Mouse (Mus musculus): ENCODE measurements around the gene Gpr63. TPM values are rescaled to one million over a fixed set of nuclear protein-coding genes. Genes with fewer than 3 reads are reported as not detected.
A peak's percentile ranks its signal among the peaks of the same experiment; 100 is the strongest.
"Not testable (repeated sequence)": the region's sequence is repeated elsewhere in the genome, so short reads cannot be mapped to it uniquely, and the experiment has no call there.

The Gpr63 gene
- 2.3 and 3.4 TPM in 2 replicates for total RNA-seq (2021)
- long read RNA-seq, experiment 1 = 0 reads
- long read RNA-seq, experiment 2 = 0 reads

DNA sequence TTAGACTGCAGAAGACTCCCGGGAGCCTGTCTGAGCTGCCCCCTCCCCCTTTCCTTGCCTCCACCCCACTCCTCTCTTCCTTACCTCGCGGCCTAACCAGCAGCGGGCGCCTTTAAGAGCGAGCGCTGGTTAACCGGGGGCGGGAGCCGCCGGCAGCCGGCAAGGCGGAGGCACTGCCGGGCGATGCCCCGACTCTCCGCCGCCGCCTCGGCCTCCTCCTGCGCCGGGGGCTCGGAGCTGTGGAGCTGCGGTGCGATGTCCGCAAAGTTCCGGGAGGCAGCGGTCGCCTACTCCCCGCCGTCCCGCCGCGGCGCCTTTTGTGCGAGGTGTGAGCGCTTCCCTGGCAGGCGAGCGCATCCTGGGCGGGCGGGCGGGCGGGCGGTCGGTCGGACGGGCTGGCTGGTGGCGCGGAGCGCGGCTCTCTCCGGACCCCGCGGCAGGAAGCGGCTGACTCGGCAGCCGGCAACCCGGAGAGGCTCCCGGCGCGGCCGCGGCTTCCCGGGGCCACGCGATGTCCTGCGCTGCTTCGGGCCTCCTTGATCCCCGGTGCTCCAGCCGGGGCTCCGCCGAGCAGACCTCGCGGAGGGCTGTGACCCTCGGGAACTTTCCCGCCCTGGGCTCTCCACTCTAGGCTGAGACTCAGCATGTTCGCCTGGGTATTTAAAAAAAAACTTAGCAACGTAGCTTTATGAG, at the start of gene Gpr63:
Gpr63 (plus strand) TSS at position 109 of the 693 bp plus-strand sequence.
- peak; percentile 81 for DNase-seq

DNA sequence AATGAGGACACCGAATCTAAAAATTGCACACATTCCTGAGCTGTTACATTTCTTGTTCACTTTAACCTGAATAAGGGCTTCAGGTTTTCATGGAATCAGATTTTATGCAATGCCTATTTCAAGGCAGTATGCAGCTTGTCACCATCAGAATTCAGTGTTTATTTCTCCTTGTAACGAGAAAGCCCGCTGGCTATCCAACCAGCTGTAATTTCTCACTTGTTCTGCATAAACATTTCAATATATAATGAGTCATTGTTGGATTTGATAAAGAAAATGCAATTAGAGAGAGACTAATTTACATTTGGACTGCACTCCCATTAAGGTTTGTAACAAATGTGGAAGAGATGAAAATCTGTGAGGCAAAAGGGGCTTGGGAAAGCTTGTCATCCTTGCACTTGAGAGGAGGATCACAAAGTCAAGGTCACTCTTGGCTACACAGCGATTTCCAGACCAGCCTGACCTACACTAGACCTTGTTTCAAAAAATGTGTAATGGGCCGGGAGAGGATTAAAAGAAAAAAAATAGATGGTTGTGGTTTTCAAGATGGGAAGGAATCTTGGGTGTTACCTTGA, 46.1 kb upstream of the Gpr63 start:
- no peak for DNase-seq

DNA sequence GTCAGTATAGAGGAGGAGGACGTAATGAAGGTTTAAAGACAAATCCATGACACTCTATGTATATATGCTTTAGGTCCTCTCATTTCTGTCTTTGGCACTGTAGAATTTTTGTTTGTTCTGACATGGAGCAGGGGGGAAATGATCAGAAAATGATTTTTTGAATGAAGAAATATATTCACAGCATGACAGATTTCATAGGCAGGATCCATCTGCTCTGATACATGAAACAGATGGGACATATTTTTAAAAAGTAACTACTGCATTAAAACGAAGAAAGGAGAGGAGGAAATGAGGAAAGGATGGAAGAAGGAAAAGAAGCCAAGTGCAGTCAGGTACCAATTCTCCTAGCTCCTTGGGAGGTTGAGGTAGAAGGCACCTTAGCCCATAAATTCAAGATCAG, 41.5 kb upstream of the Gpr63 start:
- no peak for DNase-seq

DNA sequence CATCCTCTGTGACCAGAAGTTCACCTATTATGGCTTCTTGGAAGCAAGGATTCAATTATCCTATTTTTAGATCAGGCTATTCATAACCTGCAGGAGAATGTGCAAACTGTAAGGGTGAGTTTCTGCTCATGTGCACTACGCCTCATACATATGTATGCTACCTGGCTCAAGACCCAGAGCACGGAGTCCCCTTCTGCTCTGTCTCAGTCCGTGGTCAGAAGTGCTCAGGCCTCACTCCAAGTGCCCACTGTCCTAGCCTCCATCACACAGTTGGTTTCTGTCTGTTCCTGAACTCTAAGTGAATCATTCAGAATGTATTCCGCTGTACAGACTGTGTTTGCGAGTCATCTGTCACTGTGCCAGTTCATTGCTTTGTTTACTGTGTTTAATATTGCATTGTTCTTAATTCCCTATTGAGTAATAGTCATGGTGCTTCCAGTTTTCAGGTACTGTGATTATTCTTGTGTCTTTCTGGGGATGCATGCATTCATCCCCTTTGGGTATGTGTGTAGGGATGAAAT, 37.9 kb upstream of the Gpr63 start:
- no peak for DNase-seq

DNA sequence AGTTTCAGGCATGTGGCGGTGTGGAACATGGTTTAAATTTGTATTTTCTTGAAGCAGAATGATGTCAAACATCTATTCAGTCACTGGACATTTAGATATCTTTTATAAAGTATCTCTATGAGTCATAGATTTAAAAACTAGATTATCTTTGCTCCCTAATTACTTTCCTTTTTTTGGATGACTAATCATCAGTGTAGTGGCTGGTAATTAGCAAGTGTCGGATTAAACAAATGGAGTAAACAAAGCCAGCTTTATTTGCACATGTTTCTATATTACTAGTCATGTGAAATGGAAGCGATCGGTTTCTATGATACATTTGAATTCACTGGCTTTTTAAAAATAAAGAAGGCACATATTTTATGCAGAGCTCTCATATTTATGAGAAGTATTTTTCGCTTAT, 37.3 kb upstream of the Gpr63 start:
- DNase-seq = no peak

DNA sequence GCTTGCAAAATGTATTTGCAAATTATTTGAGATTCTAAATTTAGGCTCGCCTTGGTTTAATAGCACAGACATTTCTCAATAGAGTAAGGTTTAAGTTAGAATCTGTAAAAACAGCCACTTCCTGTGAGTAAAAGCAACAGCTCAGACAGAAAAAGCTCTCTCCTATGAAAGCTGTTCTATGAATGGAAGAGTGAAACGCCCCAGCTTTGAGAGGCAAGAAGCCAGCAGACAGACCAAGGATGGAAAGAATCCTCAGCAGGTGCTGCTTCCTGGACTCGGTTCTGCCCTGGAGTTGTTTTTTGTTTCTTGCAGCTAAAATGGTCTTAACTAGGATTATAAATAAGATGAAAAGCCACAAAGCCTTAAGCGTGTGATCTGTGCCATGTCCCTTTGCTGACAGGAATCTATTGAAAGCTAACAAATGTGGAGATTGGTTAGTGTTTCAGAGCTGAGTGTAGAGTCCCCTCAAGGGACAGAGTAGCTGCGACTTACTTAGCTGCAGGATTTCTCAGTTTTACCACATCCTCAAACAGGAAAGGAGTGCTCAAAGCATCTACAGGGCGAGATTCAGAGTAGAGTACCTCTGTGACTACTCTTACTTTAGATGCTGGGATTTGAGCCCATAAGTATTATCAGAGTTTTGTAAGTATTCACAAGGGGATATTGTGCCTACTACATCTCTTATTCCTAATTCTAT, 23.3 kb upstream of the Gpr63 start:
- DNase-seq = no peak

DNA sequence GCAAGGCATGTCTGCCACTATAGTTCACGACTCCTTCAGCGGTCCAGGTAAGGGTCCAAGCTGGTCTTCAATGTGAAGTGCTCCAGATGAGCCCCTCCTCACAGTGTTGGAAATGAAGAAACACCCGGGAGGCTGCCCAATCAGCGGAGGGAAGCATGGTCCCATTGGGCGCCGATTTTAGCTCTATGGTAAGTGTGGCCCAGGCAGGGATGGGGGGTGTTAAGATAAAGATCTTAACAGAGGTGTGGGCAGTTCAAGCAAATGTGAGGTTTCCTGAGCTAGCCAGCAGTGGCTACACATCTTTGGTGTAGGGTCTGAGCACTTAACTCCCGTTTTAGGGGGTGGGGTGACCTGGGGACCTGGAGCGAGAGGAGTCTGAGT, 299 bp upstream of the Gpr63 start:
- no peak for DNase-seq

DNA sequence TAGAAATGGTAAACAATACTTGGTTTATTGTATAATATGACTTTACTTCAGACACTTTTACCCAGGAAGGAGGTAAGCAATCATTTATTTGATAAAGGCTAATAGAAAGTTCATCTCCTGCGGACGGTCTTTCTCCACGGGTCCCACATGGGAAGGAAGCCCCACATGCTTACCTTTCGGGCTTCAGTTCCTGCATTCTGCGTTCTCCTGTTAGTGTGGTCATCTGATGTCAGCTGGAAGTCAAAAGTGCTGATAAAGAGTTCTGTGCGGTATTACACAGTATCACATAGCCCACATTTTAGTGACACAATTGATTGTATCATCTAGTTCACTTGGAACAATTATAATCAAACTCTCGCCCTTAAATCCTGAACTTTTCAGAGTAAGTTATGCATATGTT, 1.0 kb downstream of the Gpr63 start:
- no peak for DNase-seq

DNA sequence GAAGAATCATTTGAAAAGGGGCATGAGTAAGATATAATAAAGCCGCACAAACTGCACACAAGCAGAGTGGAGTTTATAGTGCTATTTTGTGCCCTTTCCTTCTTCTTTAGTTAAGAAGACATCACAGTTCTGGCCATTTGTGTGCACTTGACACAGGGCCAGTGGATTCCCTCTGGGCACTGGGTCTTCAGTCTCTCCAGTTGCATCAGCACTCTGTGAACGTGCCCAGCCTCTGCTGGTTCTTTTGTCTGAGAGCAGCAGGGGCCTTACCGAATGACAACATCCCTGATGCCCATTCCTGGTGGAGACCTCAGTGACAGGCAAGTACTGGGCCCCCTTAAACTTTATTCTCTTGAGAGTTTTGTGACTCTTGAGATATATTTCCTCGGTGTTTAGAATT, 12.4 kb downstream of the Gpr63 start:
- DNase-seq = peak; percentile 13

DNA sequence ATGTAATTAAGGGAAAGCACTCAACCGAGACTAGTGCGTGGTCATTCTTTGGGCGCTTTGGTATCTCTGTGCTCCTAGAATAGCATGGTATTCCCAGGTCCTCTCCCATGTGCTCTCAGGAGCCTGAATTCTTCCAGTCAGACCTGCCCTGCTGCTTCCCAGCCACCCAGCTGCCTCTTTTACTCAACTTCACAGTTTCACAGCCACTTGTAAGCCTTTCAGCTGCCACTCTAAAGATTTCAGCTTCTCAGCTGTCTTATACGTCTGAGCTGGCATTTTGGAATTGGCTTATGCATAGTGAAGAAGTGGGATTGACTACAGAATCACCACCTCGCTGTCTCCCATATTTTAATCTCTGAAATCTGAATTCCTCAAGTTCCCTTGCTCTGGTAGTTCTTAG, 19.4 kb downstream of the Gpr63 start:
- no peak for DNase-seq

DNA sequence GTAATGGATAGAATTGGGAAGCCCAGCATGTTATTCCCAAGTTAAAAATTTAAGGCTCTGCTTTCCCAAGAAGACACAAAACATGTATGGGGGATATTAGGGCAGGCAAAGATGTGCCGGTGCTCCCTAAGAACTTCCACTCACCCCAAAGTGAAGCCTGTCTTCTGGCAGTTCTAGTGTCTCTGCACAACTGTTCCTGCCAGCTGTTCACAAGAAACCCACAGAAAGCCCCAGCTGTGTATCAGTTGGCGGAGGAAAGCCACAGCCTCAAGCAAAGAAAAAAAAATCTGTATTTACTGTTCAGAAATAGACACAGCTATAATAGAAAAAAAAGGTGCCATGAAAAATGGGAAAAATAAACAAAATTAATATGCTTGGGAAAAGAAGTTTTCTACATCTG, 25.3 kb downstream of the Gpr63 start:
- DNase-seq = no peak

DNA sequence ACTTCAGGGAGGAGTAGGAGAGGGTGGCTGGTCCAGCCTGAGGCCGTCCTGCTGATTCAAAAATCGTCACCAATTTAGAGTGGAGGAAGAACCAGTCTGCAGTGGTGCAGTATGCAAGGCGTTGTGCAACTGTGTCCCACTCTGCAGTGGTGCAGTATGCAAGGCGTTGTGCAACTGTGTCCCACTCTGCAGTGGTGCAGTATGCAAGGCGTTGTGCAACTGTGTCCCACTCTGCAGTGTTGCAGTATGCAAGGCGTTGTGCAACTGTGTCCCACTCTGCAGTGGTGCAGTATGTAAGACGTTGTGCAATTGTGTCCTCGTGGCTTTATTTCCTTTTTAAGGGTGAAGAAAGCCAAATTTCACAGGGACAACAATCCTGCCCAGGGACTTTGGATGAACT, 43.1 kb downstream of the Gpr63 start:
- not testable (repeated sequence) for DNase-seq

DNA sequence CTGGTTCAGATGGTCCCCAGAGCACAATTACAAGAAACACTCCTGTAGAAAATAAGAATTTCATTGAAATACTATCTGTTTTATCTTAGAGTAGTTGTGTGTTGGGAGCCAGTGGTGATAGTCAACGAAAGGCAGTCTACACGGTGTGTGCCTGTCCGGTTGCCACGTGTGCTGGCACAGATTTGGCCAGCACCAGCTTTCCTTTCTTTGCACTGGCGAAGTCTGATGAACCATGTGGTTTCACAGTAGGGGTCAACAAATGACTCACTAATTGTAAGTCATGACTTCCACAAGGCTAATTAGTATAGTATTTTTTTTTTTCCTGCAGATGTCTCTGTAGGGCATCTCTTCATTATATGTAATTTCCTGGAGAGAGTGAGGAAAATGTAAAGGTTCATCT, 45.6 kb downstream of the Gpr63 start:
- no peak for DNase-seq

DNA sequence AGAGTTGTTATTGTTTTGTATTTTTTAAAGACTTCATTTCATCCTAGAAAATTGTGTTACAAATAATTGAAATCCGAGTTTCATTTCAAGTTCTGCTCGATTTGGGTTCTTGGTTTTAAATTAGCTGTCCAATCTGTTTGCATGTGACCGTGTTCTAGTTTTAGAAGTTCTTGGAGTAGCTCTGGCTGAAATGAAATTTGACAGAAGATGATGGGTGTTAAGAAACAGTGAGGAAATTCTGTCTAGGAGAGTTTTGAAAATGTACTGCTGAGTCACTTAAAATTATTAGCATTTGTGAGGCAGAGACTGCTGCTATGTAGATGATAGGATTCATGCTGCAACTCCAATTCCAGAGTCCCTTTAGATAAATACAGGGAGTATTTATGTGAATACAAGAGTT, 46.5 kb downstream of the Gpr63 start:
- no peak for DNase-seq

DNA sequence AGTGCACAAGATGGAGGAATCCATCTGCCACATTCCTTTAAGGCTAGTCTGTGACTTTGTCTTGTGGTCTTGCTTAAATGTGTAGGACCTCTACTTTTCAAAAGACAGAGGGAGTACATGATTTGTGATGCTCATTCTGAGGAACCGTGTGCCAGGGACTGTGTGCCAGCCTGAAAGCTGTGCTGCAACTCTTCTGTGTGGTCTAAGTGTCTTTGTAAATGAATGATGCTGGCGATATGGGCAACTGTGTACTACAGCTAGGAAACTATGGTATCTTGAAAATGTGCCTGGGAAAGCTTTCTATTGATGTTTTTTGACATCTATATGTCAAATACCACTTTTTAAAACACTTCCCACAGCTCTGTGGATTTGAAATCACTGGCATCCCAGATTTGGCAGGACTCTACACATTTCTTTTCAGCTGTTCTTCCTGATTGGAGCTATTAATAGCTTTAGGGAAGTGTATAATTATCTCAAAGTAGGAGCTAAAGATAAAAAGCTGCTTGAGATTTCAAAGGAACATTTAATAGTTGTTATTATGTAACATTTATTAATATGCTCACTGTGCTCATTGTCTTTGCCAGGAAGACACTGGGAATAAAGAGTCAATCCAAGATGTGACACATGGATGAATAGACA, 48.9 kb downstream of the Gpr63 start:
- no peak for DNase-seq

DNA sequence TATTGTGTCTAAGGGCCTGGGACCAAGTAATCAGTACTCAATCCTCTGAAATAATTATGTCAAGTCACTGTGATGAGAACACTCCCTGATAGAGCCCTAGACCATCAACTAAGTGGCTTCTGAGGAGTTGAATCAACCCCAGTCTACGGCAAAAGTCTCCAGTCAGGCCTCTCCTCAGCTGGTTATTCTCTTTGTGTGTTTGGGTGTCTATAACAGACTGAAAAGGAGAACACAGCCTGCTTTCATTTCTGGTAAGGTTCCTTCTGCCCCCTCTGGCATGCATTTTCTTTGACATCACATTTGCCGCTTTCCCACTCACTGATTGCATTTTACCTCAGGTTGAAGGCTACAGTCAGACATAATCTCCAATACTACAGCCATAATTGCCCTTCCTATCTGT, 62.0 kb downstream of the Gpr63 start:
- DNase-seq = no peak

DNA sequence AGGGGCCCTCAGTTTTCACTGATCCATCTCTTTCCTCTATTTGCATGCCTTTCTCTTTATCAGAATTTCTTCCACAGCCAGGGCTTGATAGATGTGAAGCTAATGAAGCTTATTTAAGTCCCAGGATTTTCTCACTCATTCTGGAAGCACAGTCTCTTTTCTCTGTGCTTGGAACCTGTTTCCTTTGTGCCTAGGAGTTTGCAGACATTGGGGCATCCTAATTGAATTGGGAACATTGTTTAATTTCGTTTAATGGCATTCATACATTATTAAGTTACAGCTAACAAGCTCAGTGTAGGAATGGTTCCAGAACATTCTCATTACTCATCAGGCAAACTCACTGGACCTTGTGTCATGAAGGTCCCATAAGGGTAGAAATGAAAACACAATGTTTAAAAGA, 62.5 kb downstream of the Gpr63 start:
- DNase-seq = no peak

DNA sequence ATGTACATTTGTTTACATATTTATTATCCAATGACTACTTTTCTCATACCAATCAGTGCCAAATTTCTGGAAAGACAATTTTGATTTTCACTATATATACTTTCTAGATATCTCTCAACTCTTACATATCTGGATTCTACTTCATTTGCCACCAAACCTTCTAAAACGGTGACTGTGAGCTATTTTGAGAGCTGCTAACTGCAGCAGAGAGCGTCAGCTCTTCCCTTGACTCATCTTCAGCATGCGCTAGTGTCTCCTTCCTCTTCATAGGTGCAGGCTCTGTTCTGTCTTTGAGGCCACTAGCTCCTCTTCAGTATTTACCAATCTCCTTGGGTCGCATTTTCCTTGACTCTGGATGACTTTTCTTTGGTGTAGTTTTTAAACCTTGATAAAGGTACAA, 63.7 kb downstream of the Gpr63 start:
- no peak for DNase-seq

DNA sequence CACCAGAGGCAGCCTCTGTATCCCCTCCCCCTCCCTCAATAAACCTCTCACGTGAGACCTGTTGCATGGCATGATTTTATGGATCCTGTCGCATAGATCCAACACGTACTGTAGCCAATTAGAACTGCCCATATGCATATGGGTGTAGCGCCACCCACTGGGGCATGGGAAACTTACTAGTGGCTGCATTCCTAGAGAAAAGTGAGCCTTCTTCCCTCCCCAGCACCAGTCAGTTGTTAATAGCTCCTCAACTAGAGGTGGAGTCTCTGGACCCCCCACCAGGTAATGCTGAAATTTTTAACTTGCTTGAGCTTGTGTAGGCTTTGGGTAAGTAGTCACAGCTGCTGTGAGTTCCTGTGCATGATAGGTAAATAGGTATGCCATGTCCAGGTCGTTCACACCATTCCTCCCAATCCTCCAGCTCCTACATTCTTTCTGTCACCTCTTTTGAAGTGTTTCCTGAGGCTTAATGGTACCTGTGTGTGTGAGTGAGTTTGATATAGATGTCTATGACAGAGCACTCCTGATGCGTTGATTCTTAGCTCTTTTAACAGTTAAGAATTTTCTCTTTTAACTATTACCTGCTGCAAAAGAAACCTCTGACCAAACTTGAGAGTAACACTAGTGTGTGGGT, 69.1 kb downstream of the Gpr63 start:
- DNase-seq = peak; percentile 44

DNA sequence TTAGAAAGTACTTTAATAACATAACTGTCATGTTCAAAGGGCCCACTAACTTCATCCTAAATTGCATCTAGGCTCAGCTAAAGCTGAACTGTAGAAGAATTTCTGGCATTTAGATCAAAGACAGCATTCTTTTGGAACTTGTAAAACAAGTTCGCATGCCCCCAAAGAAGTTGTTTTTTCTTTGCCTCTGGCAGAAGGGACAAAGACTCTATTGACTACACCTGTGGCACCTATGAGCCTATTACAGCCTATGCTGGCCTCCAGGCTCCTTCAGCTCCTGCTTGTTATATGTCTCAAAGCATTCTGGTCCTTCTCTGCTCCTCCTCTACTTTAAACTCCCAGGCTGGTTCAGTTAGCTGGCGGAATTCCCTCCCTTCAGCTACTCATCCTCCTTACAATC, 69.6 kb downstream of the Gpr63 start:
- DNase-seq = no peak

DNA sequence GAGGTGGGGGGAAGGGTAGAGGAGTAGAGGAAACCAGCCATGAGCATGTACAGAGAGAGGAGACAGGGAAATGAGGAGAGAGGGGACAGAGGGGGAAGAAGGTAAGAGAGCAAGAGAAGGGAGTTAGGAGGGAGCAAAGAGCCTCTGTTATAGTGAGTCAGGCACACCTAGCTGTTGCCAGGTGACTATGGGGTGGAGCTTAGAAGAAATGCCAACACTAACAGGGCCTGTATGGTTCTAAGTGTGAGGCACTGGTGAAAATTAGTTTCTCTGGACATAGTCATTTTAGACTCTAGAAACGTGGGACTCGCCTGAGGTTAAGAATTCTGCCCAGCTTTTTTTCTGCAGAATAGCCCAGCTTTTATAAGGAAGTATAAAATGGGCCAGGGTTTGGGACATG, 71.1 kb downstream of the Gpr63 start:
- no peak for DNase-seq

DNA sequence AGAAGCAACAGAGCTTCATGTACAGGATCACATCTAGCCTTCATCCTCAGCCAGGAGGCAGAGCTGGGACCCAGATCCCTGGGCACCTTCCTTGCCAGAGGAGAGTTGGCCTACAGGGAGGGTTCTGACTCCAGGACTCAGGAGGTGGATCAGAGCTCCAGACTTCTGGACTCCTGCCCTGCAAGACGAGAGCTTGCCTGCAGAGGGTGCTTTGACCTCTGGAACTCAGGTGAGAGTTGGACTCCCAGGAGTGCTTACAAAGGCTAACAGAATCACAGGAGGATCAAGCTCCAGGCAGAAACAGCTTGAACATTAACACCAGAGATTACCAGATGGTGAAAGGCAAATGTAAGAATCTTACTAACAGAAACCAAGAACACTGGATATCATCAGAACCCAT, 89.3 kb downstream of the Gpr63 start:
- not testable (repeated sequence) for DNase-seq

Measured in adrenal gland, postnatal 14 days (tissue).